8 mouse cellular contexts compared by ENCODE assay signal in the genomic region with DNA sequence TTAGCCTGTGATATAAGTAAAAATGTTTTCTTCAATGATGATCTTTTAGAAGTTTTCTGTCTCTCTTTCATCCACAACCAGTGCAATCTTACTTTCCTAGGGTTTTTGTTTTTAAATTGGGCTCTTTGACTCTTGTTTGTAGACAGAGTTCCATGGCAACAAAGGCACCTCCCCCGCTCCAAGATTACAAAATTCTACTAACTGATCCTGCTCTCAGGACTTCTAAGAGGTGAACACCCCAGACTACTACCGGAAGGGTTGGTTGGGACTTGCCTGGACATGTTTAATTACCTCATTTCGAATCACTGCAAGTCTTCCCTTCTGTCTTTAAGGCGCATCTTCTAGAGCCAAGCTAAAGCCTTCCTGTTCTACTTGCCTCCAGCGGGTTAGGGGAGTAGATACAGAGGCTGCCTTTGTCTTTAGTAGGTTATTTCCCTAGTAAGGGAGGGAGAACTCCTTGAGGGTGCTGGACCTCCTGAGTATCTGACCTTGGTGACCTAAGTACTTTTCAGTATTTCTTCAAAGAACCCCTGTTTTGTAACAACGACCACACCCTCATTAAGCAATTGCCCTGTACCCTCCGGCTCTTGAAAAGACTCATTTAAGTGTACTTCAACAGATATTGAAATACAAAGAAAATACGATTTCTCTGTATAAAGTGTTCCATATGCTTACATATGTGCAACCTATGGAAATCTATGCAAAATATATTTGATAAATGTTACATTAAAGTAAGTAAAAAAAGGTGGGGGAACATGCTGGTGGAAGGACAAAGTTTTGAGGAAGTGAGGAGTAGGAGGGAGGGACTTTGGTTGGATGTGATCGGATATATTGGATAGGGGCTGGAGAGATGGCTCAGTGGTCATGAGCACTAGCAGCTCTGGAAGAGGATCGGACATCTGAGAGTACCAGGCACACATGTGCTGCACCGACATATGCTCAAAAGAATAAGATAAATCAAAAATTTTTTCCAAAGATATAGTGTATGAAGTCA. TPM values are rescaled to one million over a fixed set of nuclear protein-coding genes. Genes with fewer than 3 reads are reported as not detected.
DNase-seq lines count a peak whose midpoint lies in the region; ATAC-seq and TF ChIP-seq lines count a peak whose summit lies in the region.

No protein-coding gene starts in this region.

- no peaks in the 10 kb centered on the region for H3K27me3 ChIP-seq in spleen, adult 2 months (ENCODE audit: control insufficient read depth, insufficient read depth, low read length)
- H3K27me3 ChIP-seq in liver, embryonic 11.5 days (replicated peaks; ENCODE audit: control insufficient read depth, insufficient read depth, low read length) = no peaks in the 10 kb centered on the region
- no peaks in the 10 kb centered on the region for H3K27me3 ChIP-seq in neural tube, embryonic 13.5 days

- no peak for TF ChIP-seq POLR2A in spleen, adult 2 months (IDR thresholded peaks at IDR 0.05; ENCODE audit: low read depth, low read length)

- 0 out of 2 replicates have a peak overlapping the region, but pooled peaks have one; percentile 85 for H3K4me3 ChIP-seq in spleen, adult 2 months (ENCODE audit: extremely low read depth, insufficient read depth, insufficient read length)
- H3K4me3 ChIP-seq in liver, embryonic 11.5 days (ENCODE audit: low read depth, low read length) = peak overlapping the region; percentile 94
- peak overlapping the region; percentile 82; the same call in 1 of the 2 replicates for H3K4me3 ChIP-seq in neural tube, embryonic 13.5 days

- peak overlapping the region; percentile 81; the same call in 1 of the 2 replicates for H3K27ac ChIP-seq in spleen, adult 2 months (ENCODE audit: insufficient read depth, low read length)
- peak overlapping the region; percentile 96; the same call in 1 of the 2 replicates for H3K27ac ChIP-seq in liver, embryonic 11.5 days (ENCODE audit: low read depth, low read length)
- H3K27ac ChIP-seq in neural tube, embryonic 13.5 days (replicated peaks) = peak overlapping the region; percentile 94; the same call in 1 of the 2 replicates

- H3K9me3 ChIP-seq in liver, embryonic 11.5 days (ENCODE audit: control insufficient read depth, low read length) = no peaks in the 10 kb centered on the region
- H3K9me3 ChIP-seq in neural tube, embryonic 13.5 days = no peaks in the 10 kb centered on the region

- no peak for TF ChIP-seq CTCF in spleen, adult 2 months (IDR thresholded peaks at IDR 0.05; ENCODE audit: extremely low read depth, insufficient read depth, insufficient read length, insufficient replicate concordance)

- peak overlapping the region; percentile 92 for H3K9ac ChIP-seq in liver, embryonic 11.5 days (ENCODE audit: low read depth, low read length)
- H3K9ac ChIP-seq in neural tube, embryonic 13.5 days = peak overlapping the region; percentile 92; the same call in 1 of the 2 replicates

- no peak for DNase-seq in spleen, adult 2 months (ENCODE audit: low read depth in 1 of 2, low spot score in 2 of 2)
- DNase-seq in spleen, postnatal 14 days (ENCODE audit: low spot score in 2 of 2) = no peak
- DNase-seq in fat pad, adult 2 months (ENCODE audit: extremely low read depth, low read depth, low spot score) = peak; percentile 100
- no peak for DNase-seq in liver, embryonic 11.5 days (ENCODE audit: low spot score)
- no peak for DNase-seq in cerebellum, postnatal 4 days (ENCODE audit: low spot score in 2 of 2)
- no peak for DNase-seq in spleen, adult 18-20 months
- no peak for DNase-seq in kidney, adult 18-20 months

- peaks cover 18% of the 10 kb centered on the region for H3K4me1 ChIP-seq in spleen, adult 2 months (ENCODE audit: control insufficient read depth, insufficient read depth, insufficient read length)
- peaks cover 21% of the 10 kb centered on the region for H3K4me1 ChIP-seq in liver, embryonic 11.5 days (replicated peaks; ENCODE audit: control insufficient read depth, insufficient read depth, low read length)
- H3K4me1 ChIP-seq in neural tube, embryonic 13.5 days (replicated peaks) = peaks cover 38% of the 10 kb centered on the region

- 71% methylated on average over 11 of the region's 11 CpGs for WGBS in spleen, adult 2 months
- WGBS in liver, embryonic 11.5 days = 65% methylated on average over 11 of the region's 11 CpGs
- WGBS in neural tube, embryonic 13.5 days = 65% methylated on average over 11 of the region's 11 CpGs

- no peaks in the 10 kb centered on the region for H3K36me3 ChIP-seq in spleen, adult 2 months (ENCODE audit: control insufficient read depth, insufficient read depth, low read length)
- no peaks in the 10 kb centered on the region for H3K36me3 ChIP-seq in liver, embryonic 11.5 days (ENCODE audit: control insufficient read depth, insufficient read depth, low read length)
- no peaks in the 10 kb centered on the region for H3K36me3 ChIP-seq in neural tube, embryonic 13.5 days

- peak overlapping the region; percentile 92 for H3K4me2 ChIP-seq in liver, embryonic 11.5 days
- peak overlapping the region; percentile 79 for H3K4me2 ChIP-seq in neural tube, embryonic 13.5 days

- ATAC-seq in liver, embryonic 11.5 days (replicated peaks; ENCODE audit: low FRiP score) = no peak
- no peak for ATAC-seq in neural tube, embryonic 13.5 days (ENCODE audit: low read depth)

RNA-seq across cellular contexts. Expression of a gene that starts 1.3 kb away (rescaled TPM):
- polyA plus RNA-seq in spleen, adult 2 months (2012; rRNA removed) = 3.6 and 4.6 TPM in 2 replicates
- polyA plus RNA-seq in liver, embryonic 11.5 days (2014; fragmentation: Nextera tagmentation; extraction: Ambion mirVana) = 11.7 and 16.2 TPM in 2 replicates
- polyA plus RNA-seq in neural tube, embryonic 13.5 days (2015; fragmentation: Nextera tagmentation; extraction: Ambion mirVana) = 12.8 and 17.3 TPM in 2 replicates

RNA-seq across cellular contexts. Expression of a gene that starts 13.6 kb away (rescaled TPM):
- 17.4 and 19.6 TPM in 2 replicates for polyA plus RNA-seq in spleen, adult 2 months (2012; rRNA removed)
- 61.4 and 62.5 TPM in 2 replicates for polyA plus RNA-seq in liver, embryonic 11.5 days (2014; fragmentation: Nextera tagmentation; extraction: Ambion mirVana)
- polyA plus RNA-seq in neural tube, embryonic 13.5 days (2015; fragmentation: Nextera tagmentation; extraction: Ambion mirVana) = 47.9 and 50.4 TPM in 2 replicates

RNA-seq across cellular contexts. Expression of a gene that starts 41.8 kb away (rescaled TPM):
- 55.3 and 72.5 TPM in 2 replicates for polyA plus RNA-seq in spleen, adult 2 months (2012; rRNA removed)
- polyA plus RNA-seq in liver, embryonic 11.5 days (2014; fragmentation: Nextera tagmentation; extraction: Ambion mirVana) = 26.9 and 30.1 TPM in 2 replicates
- 22.3 and 22.7 TPM in 2 replicates for polyA plus RNA-seq in neural tube, embryonic 13.5 days (2015; fragmentation: Nextera tagmentation; extraction: Ambion mirVana)
